8 mouse cellular contexts compared by ENCODE assay signal in the genomic region with DNA sequence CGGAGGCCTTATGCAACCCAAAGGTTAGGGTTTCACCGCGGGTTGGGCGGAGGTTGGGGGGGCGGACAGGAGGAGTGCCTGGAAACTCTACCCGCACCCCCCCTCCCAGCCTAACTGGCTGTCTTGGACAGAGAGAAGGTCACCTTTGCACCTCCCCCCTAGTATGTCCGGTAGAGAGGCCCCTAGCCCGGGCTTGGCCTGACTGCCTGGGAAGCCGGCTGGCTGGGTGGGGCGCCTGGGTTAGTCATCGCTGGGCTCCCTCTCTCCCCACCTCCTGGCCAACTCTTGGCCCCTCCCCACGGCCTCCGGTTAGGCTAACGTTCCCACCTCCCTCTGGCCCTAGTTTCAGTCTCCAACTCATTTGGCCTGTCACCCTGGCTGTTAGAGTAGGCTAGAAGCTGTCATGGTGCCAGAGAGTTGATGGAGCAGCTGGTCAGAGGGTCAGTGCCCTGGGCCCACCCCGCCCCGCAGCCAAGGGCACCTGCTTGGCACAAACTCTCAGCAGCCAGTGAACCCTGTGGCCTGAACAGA. TPM values are rescaled to one million over a fixed set of nuclear protein-coding genes. Genes with fewer than 3 reads are reported as not detected.
DNase-seq lines count a peak whose midpoint lies in the region; ATAC-seq and TF ChIP-seq lines count a peak whose summit lies in the region.

No protein-coding gene starts in this region.

- peak in 1 of 2 experiments; percentile 44 for DNase-seq in layer of hippocampus, adult 2 months (ENCODE audit: low spot score in 2 of 2)
- DNase-seq in layer of hippocampus, adult 11-12 months (ENCODE audit: low spot score): no peak
- DNase-seq in cerebellum, postnatal 10 days: peak; percentile 70 to 72
- peak; percentile 90 for DNase-seq in gastrocnemius, postnatal 10 days
- peak; percentile 12 for DNase-seq in hindbrain, postnatal 0 days (ENCODE audit: low spot score)
- peak; percentile 69 for DNase-seq in liver, embryonic 11.5 days (ENCODE audit: low spot score)
- DNase-seq in midbrain, postnatal 0 days (ENCODE audit: low spot score): peak; percentile 14

- H3K4me2 ChIP-seq in hindbrain, postnatal 0 days (ENCODE audit: low read depth, low read length): peak overlapping the region; percentile 98
- H3K4me2 ChIP-seq in liver, embryonic 11.5 days: peak overlapping the region; percentile 93
- H3K4me2 ChIP-seq in midbrain, postnatal 0 days (ENCODE audit: low read depth, low read length, poor library complexity, severe bottlenecking): peak overlapping the region; percentile 98

- H3K9ac ChIP-seq in hindbrain, postnatal 0 days (replicated peaks; ENCODE audit: low read length): peak overlapping the region; percentile 71
- peak overlapping the region; percentile 68 for H3K9ac ChIP-seq in liver, embryonic 11.5 days (ENCODE audit: low read depth, low read length)
- peak overlapping the region; percentile 78 for H3K9ac ChIP-seq in midbrain, postnatal 0 days (replicated peaks; ENCODE audit: low read length, poor library complexity, severe bottlenecking)

- H3K27me3 ChIP-seq in hindbrain, postnatal 0 days (ENCODE audit: insufficient read depth, low read length): no peaks in the 10 kb centered on the region
- H3K27me3 ChIP-seq in liver, embryonic 11.5 days (replicated peaks; ENCODE audit: control insufficient read depth, insufficient read depth, low read length): no peaks in the 10 kb centered on the region
- no peaks in the 10 kb centered on the region for H3K27me3 ChIP-seq in midbrain, postnatal 0 days (ENCODE audit: insufficient read depth, low read length)
- H3K27me3 ChIP-seq in testis, adult 2 months (ENCODE audit: control insufficient read depth, insufficient read depth, low read length): no peaks in the 10 kb centered on the region

- TF ChIP-seq CTCF in layer of hippocampus, adult 2 months (conservative IDR thresholded peaks at IDR 0.05): no peak
- no peak for TF ChIP-seq CTCF in hindbrain, postnatal 0 days (IDR thresholded peaks at IDR 0.05; ENCODE audit: low read depth)
- TF ChIP-seq CTCF in midbrain, postnatal 0 days (IDR thresholded peaks at IDR 0.05): no peak
- no peak for TF ChIP-seq CTCF in testis, adult 2 months (IDR thresholded peaks at IDR 0.05; ENCODE audit: control insufficient read depth, insufficient read depth, insufficient replicate concordance, low read depth, low read length)

- H3K36me3 ChIP-seq in hindbrain, postnatal 0 days (ENCODE audit: insufficient read depth, low read length): peaks cover 11% of the 10 kb centered on the region
- H3K36me3 ChIP-seq in liver, embryonic 11.5 days (ENCODE audit: control insufficient read depth, insufficient read depth, low read length): peaks cover 18% of the 10 kb centered on the region
- H3K36me3 ChIP-seq in midbrain, postnatal 0 days (ENCODE audit: insufficient read depth, low read length): peaks cover 16% of the 10 kb centered on the region
- H3K36me3 ChIP-seq in testis, adult 2 months (ENCODE audit: control insufficient read depth, insufficient read depth, low read length): no peaks in the 10 kb centered on the region

- H3K4me3 ChIP-seq in layer of hippocampus, adult 2 months: peak overlapping the region; percentile 81
- H3K4me3 ChIP-seq in hindbrain, postnatal 0 days (ENCODE audit: low read length): peak overlapping the region; percentile 91
- peak overlapping the region; percentile 83 for H3K4me3 ChIP-seq in liver, embryonic 11.5 days (ENCODE audit: low read depth, low read length)
- peak overlapping the region; percentile 86 for H3K4me3 ChIP-seq in midbrain, postnatal 0 days (ENCODE audit: low read depth, low read length)
- peak overlapping the region; percentile 85 for H3K4me3 ChIP-seq in testis, adult 2 months (ENCODE audit: control insufficient read depth, low read depth, low read length)

- ATAC-seq in hindbrain, postnatal 0 days: no peak
- ATAC-seq in liver, embryonic 11.5 days (replicated peaks; ENCODE audit: low FRiP score): peak; percentile 38
- no peak for ATAC-seq in midbrain, postnatal 0 days (ENCODE audit: low FRiP score)

- H3K9me3 ChIP-seq in hindbrain, postnatal 0 days (ENCODE audit: low read length): no peaks in the 10 kb centered on the region
- H3K9me3 ChIP-seq in liver, embryonic 11.5 days (ENCODE audit: control insufficient read depth, low read length): no peaks in the 10 kb centered on the region; the same call in 1 of the 2 replicates
- H3K9me3 ChIP-seq in midbrain, postnatal 0 days (ENCODE audit: low read length): no peaks in the 10 kb centered on the region

- WGBS in hindbrain, postnatal 0 days: 7% methylated on average over 12 of the region's 16 CpGs
- 4% methylated on average over 14 of the region's 16 CpGs for WGBS in liver, embryonic 11.5 days
- WGBS in midbrain, postnatal 0 days: 5% methylated on average over 14 of the region's 16 CpGs

- H3K27ac ChIP-seq in layer of hippocampus, adult 2 months: peak overlapping the region; percentile 97
- H3K27ac ChIP-seq in hindbrain, postnatal 0 days: peak overlapping the region; percentile 75; the same call in 1 of the 2 replicates
- peak overlapping the region; percentile 98 for H3K27ac ChIP-seq in liver, embryonic 11.5 days (ENCODE audit: low read depth, low read length)
- no peak overlapping the region for H3K27ac ChIP-seq in midbrain, postnatal 0 days (ENCODE audit: low read depth, low read length)
- H3K27ac ChIP-seq in testis, adult 2 months (ENCODE audit: control insufficient read depth, insufficient read depth, low read depth, low read length): peak overlapping the region; percentile 82

- H3K4me1 ChIP-seq in hindbrain, postnatal 0 days (ENCODE audit: insufficient read depth, low read length): peaks cover 21% of the 10 kb centered on the region
- H3K4me1 ChIP-seq in liver, embryonic 11.5 days (replicated peaks; ENCODE audit: control insufficient read depth, insufficient read depth, low read length): peaks cover 44% of the 10 kb centered on the region
- peaks cover 12% of the 10 kb centered on the region; the same call in 1 of the 2 replicates for H3K4me1 ChIP-seq in midbrain, postnatal 0 days (ENCODE audit: insufficient read depth, low read length)
- H3K4me1 ChIP-seq in testis, adult 2 months (ENCODE audit: control insufficient read depth, insufficient read depth, low read length): peaks cover 36% of the 10 kb centered on the region

- TF ChIP-seq POLR2A in testis, adult 2 months (IDR thresholded peaks at IDR 0.05; ENCODE audit: control insufficient read depth, low read depth, low read length): peak; percentile 4; the same call in 1 of the 2 replicates

RNA-seq across cellular contexts. Expression of a gene that starts 0.8 kb away (rescaled TPM):
- under 1 TPM in 1 of 2 experiments, not detected in 1; 0.56 TPM for total RNA-seq in layer of hippocampus, adult 2 months (2021)
- 10 to 100 TPM; 13.5 to 14.9 TPM for total RNA-seq in gastrocnemius, postnatal 10 days (2021)
- total RNA-seq in hindbrain, postnatal 0 days (2014; rRNA removed): 1.0 and 3.4 TPM in 2 replicates
- polyA plus RNA-seq in hindbrain, postnatal 0 days (2015; fragmentation: Nextera tagmentation; extraction: Ambion mirVana): 1.5 and 1.6 TPM in 2 replicates
- 29.8 and 33.0 TPM in 2 replicates for polyA plus RNA-seq in liver, embryonic 11.5 days (2014; fragmentation: Nextera tagmentation; extraction: Ambion mirVana)
- 0.66 and 0.76 TPM in 2 replicates for total RNA-seq in midbrain, postnatal 0 days (2014; rRNA removed)
- 1.6 and 1.9 TPM in 2 replicates for polyA plus RNA-seq in midbrain, postnatal 0 days (2015; fragmentation: Nextera tagmentation; extraction: Ambion mirVana)
- 6.8 and 7.3 TPM in 2 replicates for polyA plus RNA-seq in testis, adult 2 months (2012; rRNA removed)

RNA-seq across cellular contexts. Expression of a gene that starts 7.8 kb away (rescaled TPM):
- total RNA-seq in layer of hippocampus, adult 2 months (2021): 10 to 100 TPM; 23.4 to 23.7 TPM
- 1 to 10 TPM; 7.2 to 7.9 TPM for total RNA-seq in gastrocnemius, postnatal 10 days (2021)
- total RNA-seq in hindbrain, postnatal 0 days (2014; rRNA removed): 19.4 and 20.4 TPM in 2 replicates
- 3.9 and 4.1 TPM in 2 replicates for polyA plus RNA-seq in hindbrain, postnatal 0 days (2015; fragmentation: Nextera tagmentation; extraction: Ambion mirVana)
- polyA plus RNA-seq in liver, embryonic 11.5 days (2014; fragmentation: Nextera tagmentation; extraction: Ambion mirVana): 21.8 and 21.9 TPM in 2 replicates
- 17.4 and 29.7 TPM in 2 replicates for total RNA-seq in midbrain, postnatal 0 days (2014; rRNA removed)
- polyA plus RNA-seq in midbrain, postnatal 0 days (2015; fragmentation: Nextera tagmentation; extraction: Ambion mirVana): 4.5 and 4.8 TPM in 2 replicates
- 4.1 and 5.1 TPM in 2 replicates for polyA plus RNA-seq in testis, adult 2 months (2012; rRNA removed)

RNA-seq across cellular contexts. Expression of a gene that starts 22.9 kb away (rescaled TPM):
- total RNA-seq in layer of hippocampus, adult 2 months (2021): under 1 TPM; 0.38 to 0.52 TPM
- under 1 TPM in 1 of 2 experiments, not detected in 1; 0.56 TPM for total RNA-seq in gastrocnemius, postnatal 10 days (2021)
- total RNA-seq in hindbrain, postnatal 0 days (2014; rRNA removed): 0.05 TPM in 1 of 2 replicates, not detected in the other
- not detected in 2 replicates for polyA plus RNA-seq in hindbrain, postnatal 0 days (2015; fragmentation: Nextera tagmentation; extraction: Ambion mirVana)
- polyA plus RNA-seq in liver, embryonic 11.5 days (2014; fragmentation: Nextera tagmentation; extraction: Ambion mirVana): 321 and 377 TPM in 2 replicates
- not detected in 2 replicates for total RNA-seq in midbrain, postnatal 0 days (2014; rRNA removed)
- polyA plus RNA-seq in midbrain, postnatal 0 days (2015; fragmentation: Nextera tagmentation; extraction: Ambion mirVana): 0.11 TPM in 1 of 2 replicates, not detected in the other
- polyA plus RNA-seq in testis, adult 2 months (2012; rRNA removed): 0.29 and 0.33 TPM in 2 replicates

RNA-seq across cellular contexts. Expression of a gene that starts 24.3 kb away (rescaled TPM):
- 100 to 1,000 TPM; 131 to 139 TPM for total RNA-seq in layer of hippocampus, adult 2 months (2021)
- 10 to 100 TPM; 77.6 to 83.7 TPM for total RNA-seq in gastrocnemius, postnatal 10 days (2021)
- total RNA-seq in hindbrain, postnatal 0 days (2014; rRNA removed): 118 and 126 TPM in 2 replicates
- polyA plus RNA-seq in hindbrain, postnatal 0 days (2015; fragmentation: Nextera tagmentation; extraction: Ambion mirVana): 25.9 and 29.4 TPM in 2 replicates
- polyA plus RNA-seq in liver, embryonic 11.5 days (2014; fragmentation: Nextera tagmentation; extraction: Ambion mirVana): 105 and 119 TPM in 2 replicates
- 121 and 129 TPM in 2 replicates for total RNA-seq in midbrain, postnatal 0 days (2014; rRNA removed)
- polyA plus RNA-seq in midbrain, postnatal 0 days (2015; fragmentation: Nextera tagmentation; extraction: Ambion mirVana): 25.7 and 27.6 TPM in 2 replicates
- polyA plus RNA-seq in testis, adult 2 months (2012; rRNA removed): 45.6 and 48.8 TPM in 2 replicates

RNA-seq across cellular contexts. Expression of a gene that starts 39.8 kb away (rescaled TPM):
- 10 to 100 TPM; 14.0 to 15.6 TPM for total RNA-seq in layer of hippocampus, adult 2 months (2021)
- total RNA-seq in gastrocnemius, postnatal 10 days (2021): 100 to 1,000 TPM; 134 to 239 TPM
- 56.6 and 57.6 TPM in 2 replicates for total RNA-seq in hindbrain, postnatal 0 days (2014; rRNA removed)
- 41.5 and 47.1 TPM in 2 replicates for polyA plus RNA-seq in hindbrain, postnatal 0 days (2015; fragmentation: Nextera tagmentation; extraction: Ambion mirVana)
- polyA plus RNA-seq in liver, embryonic 11.5 days (2014; fragmentation: Nextera tagmentation; extraction: Ambion mirVana): 217 and 224 TPM in 2 replicates
- total RNA-seq in midbrain, postnatal 0 days (2014; rRNA removed): 50.6 and 92.0 TPM in 2 replicates
- 34.3 and 44.6 TPM in 2 replicates for polyA plus RNA-seq in midbrain, postnatal 0 days (2015; fragmentation: Nextera tagmentation; extraction: Ambion mirVana)
- 13.2 and 13.3 TPM in 2 replicates for polyA plus RNA-seq in testis, adult 2 months (2012; rRNA removed)
